Mouse (Mus musculus): ENCODE measurements around the gene Igfbp2. TPM values are rescaled to one million over a fixed set of nuclear protein-coding genes. Genes with fewer than 3 reads are reported as not detected.

Igfbp2 gene
- polyA plus RNA-seq, 1 experiment from 2014 or later, result 43.3 TPM

DNA sequence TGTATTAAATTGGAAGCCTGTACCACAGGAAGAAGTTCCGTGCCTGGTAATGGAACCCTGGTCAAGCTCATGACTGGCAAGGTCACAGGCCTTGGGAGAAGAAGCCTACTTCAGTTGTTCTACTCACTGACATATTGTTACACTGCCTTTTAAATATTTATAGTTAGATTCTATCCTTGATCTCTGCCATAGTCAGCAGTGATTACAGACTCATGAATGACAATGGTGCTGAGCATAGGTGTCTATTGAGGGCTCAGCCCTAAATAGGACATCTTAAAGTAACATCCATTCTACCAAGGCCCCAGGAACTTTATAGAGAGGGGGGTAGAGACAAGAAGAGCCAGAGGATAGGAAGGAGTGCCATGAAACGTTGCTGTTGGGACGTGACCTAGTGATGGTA, 13.2 kb upstream of the Igfbp2 start:
- no peak overlapping the region for H3K4me3 ChIP-seq (ENCODE audit: low read length)
- no peak overlapping the region for H3K9ac ChIP-seq (ENCODE audit: low read length)
- no peak for ATAC-seq (replicated peaks; ENCODE audit: extremely low read depth, insufficient read depth, low FRiP score)
- WGBS, result 91% methylated on average over 3 of the region's 3 CpGs
- H3K4me2 ChIP-seq (ENCODE audit: low read depth, low read length), result no peak overlapping the region
- 0 out of 2 replicates have a peak, but pooled peaks cover 4% of the 10 kb centered on the region for H3K9me3 ChIP-seq (replicated peaks; ENCODE audit: control insufficient read depth, low read length)
- H3K36me3 ChIP-seq (ENCODE audit: control insufficient read depth, insufficient read depth), result no peaks in the 10 kb centered on the region
- no peak overlapping the region for H3K27ac ChIP-seq (ENCODE audit: low read length)
- H3K4me1 ChIP-seq (ENCODE audit: control insufficient read depth, insufficient read depth, low read length), result peaks cover 8% of the 10 kb centered on the region; the same call in 1 of the 2 replicates
- no peaks in the 10 kb centered on the region for H3K27me3 ChIP-seq (ENCODE audit: control insufficient read depth, insufficient read depth, low read length)

DNA sequence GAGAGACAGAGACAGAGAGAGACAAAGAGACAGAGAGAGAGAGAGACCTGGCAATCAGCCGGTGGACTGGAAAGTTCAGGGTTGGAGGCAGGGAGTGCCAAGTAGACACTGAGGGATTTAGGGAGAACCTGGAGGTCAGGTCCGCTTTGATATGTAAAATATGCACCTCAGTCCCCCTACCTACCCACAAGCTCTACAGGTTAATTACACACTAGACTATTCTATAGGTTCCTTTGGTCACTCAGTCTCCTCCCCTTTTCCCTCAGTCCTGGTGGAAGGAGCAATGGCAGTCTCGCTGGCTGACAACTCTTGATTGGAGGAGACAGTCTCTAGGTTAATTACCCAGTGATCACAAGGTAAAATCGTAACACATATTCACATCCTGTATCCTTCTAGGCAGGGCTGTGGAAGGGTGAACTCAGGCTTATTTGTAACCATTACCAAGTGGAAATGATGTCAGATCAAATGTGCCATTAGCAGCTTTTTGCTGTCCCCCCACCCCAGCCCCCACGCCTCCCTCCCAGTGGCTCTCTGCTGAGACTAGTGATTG, 11.1 kb upstream of the Igfbp2 start:
- Histone ChIP-seq H3K27me3 (ENCODE audit: control insufficient read depth, insufficient read depth, low read length) (no peaks in the 10 kb centered on the region), H3K4me2 (ENCODE audit: low read depth, low read length) (no peak overlapping the region), H3K9ac (ENCODE audit: low read length) (no peak overlapping the region), H3K36me3 (ENCODE audit: control insufficient read depth, insufficient read depth) (no peaks in the 10 kb centered on the region), H3K4me1 (ENCODE audit: control insufficient read depth, insufficient read depth, low read length) (peaks cover 8% of the 10 kb centered on the region; the same call in 1 of the 2 replicates), H3K4me3 (ENCODE audit: low read length) (no peak overlapping the region), H3K9me3 (replicated peaks; ENCODE audit: control insufficient read depth, low read length) (0 out of 2 replicates have a peak, but pooled peaks cover 4% of the 10 kb centered on the region), H3K27ac (ENCODE audit: low read length) (no peak overlapping the region)
- 63% methylated on average over 5 of the region's 5 CpGs for WGBS
- ATAC-seq (replicated peaks; ENCODE audit: extremely low read depth, insufficient read depth, low FRiP score), result no peak

DNA sequence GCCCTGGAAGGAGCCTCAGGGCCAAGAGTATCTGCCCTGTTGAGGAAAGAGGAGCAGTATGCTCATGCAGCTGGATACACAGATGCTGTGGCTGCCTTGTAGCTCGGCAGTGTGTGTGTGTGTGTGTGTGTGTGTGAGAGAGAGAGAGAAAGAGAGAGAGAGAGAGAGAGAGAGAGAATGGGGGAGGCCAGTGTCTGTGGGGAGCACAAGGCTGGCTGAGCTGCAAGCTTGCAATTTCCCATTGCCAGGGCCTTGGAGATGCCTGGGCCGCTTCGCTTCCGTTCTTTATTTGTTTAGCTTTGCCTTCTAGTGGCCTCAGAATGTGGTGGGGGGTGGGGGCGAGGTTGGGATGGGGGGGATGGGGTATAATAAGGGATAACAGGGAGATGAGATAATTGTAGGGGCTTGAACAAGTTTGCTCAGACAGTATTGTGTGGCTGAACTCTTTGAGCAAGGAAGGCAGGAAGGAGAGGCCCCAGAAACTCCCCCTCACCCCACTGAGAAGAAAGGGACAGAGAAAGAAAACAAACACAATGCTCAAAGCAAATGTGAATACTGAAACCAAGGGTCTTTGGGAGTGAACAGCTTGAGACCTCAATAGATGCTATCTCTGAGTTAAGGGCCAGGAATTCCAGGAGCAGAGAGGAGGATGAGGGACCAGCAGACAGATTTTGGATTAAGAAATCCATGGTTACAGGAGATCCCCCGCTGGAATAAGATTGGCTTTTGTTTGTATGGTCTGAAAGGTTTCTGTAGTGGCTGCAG, 10.5 kb upstream of the Igfbp2 start:
- peaks cover 8% of the 10 kb centered on the region; the same call in 1 of the 2 replicates for H3K4me1 ChIP-seq (ENCODE audit: control insufficient read depth, insufficient read depth, low read length)
- 30% methylated on average over 6 of the region's 6 CpGs for WGBS
- H3K27me3 ChIP-seq (ENCODE audit: control insufficient read depth, insufficient read depth, low read length), result no peaks in the 10 kb centered on the region
- H3K36me3 ChIP-seq (ENCODE audit: control insufficient read depth, insufficient read depth), result no peaks in the 10 kb centered on the region
- no peak overlapping the region for H3K4me2 ChIP-seq (ENCODE audit: low read depth, low read length)
- ATAC-seq (replicated peaks; ENCODE audit: extremely low read depth, insufficient read depth, low FRiP score), result 0 out of 2 replicates have a peak, but pooled peaks have one; percentile 10
- no peak overlapping the region for H3K27ac ChIP-seq (ENCODE audit: low read length)
- 0 out of 2 replicates have a peak, but pooled peaks cover 4% of the 10 kb centered on the region for H3K9me3 ChIP-seq (replicated peaks; ENCODE audit: control insufficient read depth, low read length)
- no peak overlapping the region for H3K9ac ChIP-seq (ENCODE audit: low read length)
- H3K4me3 ChIP-seq (ENCODE audit: low read length), result no peak overlapping the region

DNA sequence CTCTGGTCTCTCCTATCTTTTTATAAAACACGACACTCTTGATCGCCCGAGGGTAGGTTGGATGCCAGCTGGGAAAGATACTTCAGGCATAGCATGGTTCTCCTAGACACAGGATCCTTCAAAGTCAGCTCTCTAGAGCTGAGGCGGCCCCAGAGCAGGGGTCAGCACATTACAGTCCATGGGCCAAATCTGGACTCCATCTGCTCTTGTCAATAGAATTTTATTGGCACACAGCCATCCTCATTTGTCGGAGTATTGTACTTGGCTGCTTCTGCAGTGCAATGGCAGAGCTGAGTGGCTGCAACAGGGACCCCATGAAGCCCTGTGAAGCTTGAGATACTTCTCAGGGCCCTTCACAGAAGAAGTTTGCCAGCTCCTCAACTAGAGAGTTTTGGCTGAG, 9.1 kb upstream of the Igfbp2 start:
- Histone ChIP-seq H3K4me3 (ENCODE audit: low read length) (no peak overlapping the region), H3K4me1 (ENCODE audit: control insufficient read depth, insufficient read depth, low read length) (peaks cover 8% of the 10 kb centered on the region; the same call in 1 of the 2 replicates), H3K9ac (ENCODE audit: low read length) (no peak overlapping the region), H3K36me3 (ENCODE audit: control insufficient read depth, insufficient read depth) (no peaks in the 10 kb centered on the region), H3K9me3 (replicated peaks; ENCODE audit: control insufficient read depth, low read length) (0 out of 2 replicates have a peak, but pooled peaks cover 4% of the 10 kb centered on the region), H3K4me2 (ENCODE audit: low read depth, low read length) (no peak overlapping the region), H3K27me3 (ENCODE audit: control insufficient read depth, insufficient read depth, low read length) (0 out of 2 replicates have a peak, but pooled peaks cover 2% of the 10 kb centered on the region), H3K27ac (ENCODE audit: low read length) (no peak overlapping the region)
- no peak for ATAC-seq (replicated peaks; ENCODE audit: extremely low read depth, insufficient read depth, low FRiP score)
- 25% methylated on average over 5 of the region's 5 CpGs for WGBS

- Histone ChIP-seq H3K36me3 (ENCODE audit: control insufficient read depth, insufficient read depth) (no peaks in the 10 kb centered on the region), H3K27me3 (ENCODE audit: control insufficient read depth, insufficient read depth, low read length) (0 out of 2 replicates have a peak, but pooled peaks cover 2% of the 10 kb centered on the region), H3K4me3 (ENCODE audit: low read length) (no peak overlapping the region), H3K4me1 (ENCODE audit: control insufficient read depth, insufficient read depth, low read length) (peaks cover 8% of the 10 kb centered on the region; the same call in 1 of the 2 replicates), H3K4me2 (ENCODE audit: low read depth, low read length) (no peak overlapping the region), H3K27ac (ENCODE audit: low read length) (no peak overlapping the region), H3K9me3 (replicated peaks; ENCODE audit: control insufficient read depth, low read length) (0 out of 2 replicates have a peak, but pooled peaks cover 4% of the 10 kb centered on the region), H3K9ac (ENCODE audit: low read length) (no peak overlapping the region)
- WGBS, result 59% methylated on average over 3 of the region's 3 CpGs
- no peak for ATAC-seq (replicated peaks; ENCODE audit: extremely low read depth, insufficient read depth, low FRiP score)
Observed at GRCm38 (mm10) chr1:72815616-72816015, 8.7 kb upstream of the Igfbp2 start.

- H3K4me1 ChIP-seq (ENCODE audit: control insufficient read depth, insufficient read depth, low read length), result peaks cover 8% of the 10 kb centered on the region
- H3K4me2 ChIP-seq (ENCODE audit: low read depth, low read length), result no peak overlapping the region
- no peak overlapping the region for H3K27ac ChIP-seq (ENCODE audit: low read length)
- no peak overlapping the region for H3K4me3 ChIP-seq (ENCODE audit: low read length)
- H3K9ac ChIP-seq (ENCODE audit: low read length), result no peak overlapping the region
- H3K27me3 ChIP-seq (ENCODE audit: control insufficient read depth, insufficient read depth, low read length), result peaks cover 8% of the 10 kb centered on the region
- ATAC-seq (replicated peaks; ENCODE audit: extremely low read depth, insufficient read depth, low FRiP score), result no peak
- H3K36me3 ChIP-seq (ENCODE audit: control insufficient read depth, insufficient read depth), result no peaks in the 10 kb centered on the region
- no peaks in the 10 kb centered on the region for H3K9me3 ChIP-seq (replicated peaks; ENCODE audit: control insufficient read depth, low read length)
- WGBS, result 82% methylated on average over 6 of the region's 6 CpGs
Observed at GRCm38 (mm10) chr1:72819995-72820394, 4.3 kb upstream of the Igfbp2 start.

DNA sequence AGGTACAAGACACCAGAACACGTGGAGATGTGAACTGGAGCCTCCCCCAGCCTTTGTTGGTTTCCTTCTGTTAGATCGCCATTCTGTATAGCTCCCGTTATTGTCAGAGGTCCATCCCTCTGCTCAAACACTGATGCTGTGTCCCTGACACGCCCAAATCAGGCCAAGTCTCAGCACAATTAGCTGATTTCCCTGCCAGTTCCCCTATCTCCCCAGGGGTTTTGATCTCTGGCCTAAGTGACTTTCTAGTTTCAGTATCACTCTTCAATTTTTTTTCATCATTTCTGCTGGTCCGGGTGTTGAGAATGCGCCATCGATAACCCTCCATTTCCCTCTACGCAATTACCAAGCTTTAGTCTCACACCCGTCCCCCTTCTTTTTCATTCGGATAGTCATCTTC, 1.4 kb upstream of the Igfbp2 start:
- Histone ChIP-seq H3K27me3 (ENCODE audit: control insufficient read depth, insufficient read depth, low read length) (peaks cover 8% of the 10 kb centered on the region), H3K4me1 (ENCODE audit: control insufficient read depth, insufficient read depth, low read length) (peaks cover 6% of the 10 kb centered on the region), H3K4me3 (ENCODE audit: low read length) (no peak overlapping the region), H3K9ac (ENCODE audit: low read length) (no peak overlapping the region), H3K9me3 (replicated peaks; ENCODE audit: control insufficient read depth, low read length) (no peaks in the 10 kb centered on the region), H3K27ac (ENCODE audit: low read length) (no peak overlapping the region), H3K36me3 (ENCODE audit: control insufficient read depth, insufficient read depth) (no peaks in the 10 kb centered on the region), H3K4me2 (ENCODE audit: low read depth, low read length) (no peak overlapping the region)
- 88% methylated on average over 10 of the region's 10 CpGs for WGBS
- ATAC-seq (replicated peaks; ENCODE audit: extremely low read depth, insufficient read depth, low FRiP score), result no peak

GRCm38 (mm10) chr1:72824707-72825101, 401 bp downstream of the Igfbp2 start:
- Histone ChIP-seq H3K36me3 (ENCODE audit: control insufficient read depth, insufficient read depth) (no peaks in the 10 kb centered on the region), H3K9me3 (replicated peaks; ENCODE audit: control insufficient read depth, low read length) (no peaks in the 10 kb centered on the region), H3K9ac (ENCODE audit: low read length) (peak overlapping the region; percentile 72), H3K4me1 (ENCODE audit: control insufficient read depth, insufficient read depth, low read length) (peaks cover 6% of the 10 kb centered on the region), H3K4me2 (ENCODE audit: low read depth, low read length) (peak overlapping the region; percentile 99), H3K4me3 (ENCODE audit: low read length) (peak overlapping the region; percentile 66), H3K27ac (ENCODE audit: low read length) (no peak overlapping the region), H3K27me3 (ENCODE audit: control insufficient read depth, insufficient read depth, low read length) (peaks cover 8% of the 10 kb centered on the region)
- ATAC-seq (replicated peaks; ENCODE audit: extremely low read depth, insufficient read depth, low FRiP score), result peak; percentile 41; the same call in 1 of the 2 replicates
- WGBS, result under 1% methylated on average over 37 of the region's 37 CpGs

DNA sequence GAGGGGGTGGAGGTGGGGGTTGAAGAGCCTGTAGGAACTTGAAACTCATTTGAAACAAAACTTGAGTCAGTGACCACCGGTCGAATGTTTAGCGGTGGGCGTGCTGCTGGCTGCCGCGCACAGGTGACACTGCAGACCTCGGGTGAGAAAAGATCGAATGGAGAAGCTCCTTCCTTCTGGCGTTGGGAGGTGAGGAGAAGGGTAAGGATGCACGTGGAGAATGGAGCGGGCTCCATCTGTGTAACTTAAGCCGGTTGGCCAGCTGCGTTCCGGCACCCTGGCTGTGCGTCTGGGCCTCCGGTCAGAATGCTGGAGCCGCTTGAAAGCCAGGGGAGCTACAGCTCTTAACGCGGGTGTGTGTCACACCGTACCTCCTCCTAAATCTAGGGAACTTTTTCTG, 983 bp downstream of the Igfbp2 start:
- 4% methylated on average over 20 of the region's 20 CpGs for WGBS
- H3K27me3 ChIP-seq (ENCODE audit: control insufficient read depth, insufficient read depth, low read length), result peaks cover 6% of the 10 kb centered on the region
- H3K4me1 ChIP-seq (ENCODE audit: control insufficient read depth, insufficient read depth, low read length), result peaks cover 6% of the 10 kb centered on the region
- peak overlapping the region; percentile 66 for H3K4me3 ChIP-seq (ENCODE audit: low read length)
- no peak for ATAC-seq (replicated peaks; ENCODE audit: extremely low read depth, insufficient read depth, low FRiP score)
- no peak overlapping the region for H3K27ac ChIP-seq (ENCODE audit: low read length)
- H3K9ac ChIP-seq (ENCODE audit: low read length), result peak overlapping the region; percentile 28; the same call in 1 of the 2 replicates
- H3K36me3 ChIP-seq (ENCODE audit: control insufficient read depth, insufficient read depth), result no peaks in the 10 kb centered on the region
- H3K4me2 ChIP-seq (ENCODE audit: low read depth, low read length), result peak overlapping the region; percentile 99
- H3K9me3 ChIP-seq (replicated peaks; ENCODE audit: control insufficient read depth, low read length), result no peaks in the 10 kb centered on the region
